Mouse (Mus musculus): ENCODE data around the gene Acan.

Acan gene

DNA sequence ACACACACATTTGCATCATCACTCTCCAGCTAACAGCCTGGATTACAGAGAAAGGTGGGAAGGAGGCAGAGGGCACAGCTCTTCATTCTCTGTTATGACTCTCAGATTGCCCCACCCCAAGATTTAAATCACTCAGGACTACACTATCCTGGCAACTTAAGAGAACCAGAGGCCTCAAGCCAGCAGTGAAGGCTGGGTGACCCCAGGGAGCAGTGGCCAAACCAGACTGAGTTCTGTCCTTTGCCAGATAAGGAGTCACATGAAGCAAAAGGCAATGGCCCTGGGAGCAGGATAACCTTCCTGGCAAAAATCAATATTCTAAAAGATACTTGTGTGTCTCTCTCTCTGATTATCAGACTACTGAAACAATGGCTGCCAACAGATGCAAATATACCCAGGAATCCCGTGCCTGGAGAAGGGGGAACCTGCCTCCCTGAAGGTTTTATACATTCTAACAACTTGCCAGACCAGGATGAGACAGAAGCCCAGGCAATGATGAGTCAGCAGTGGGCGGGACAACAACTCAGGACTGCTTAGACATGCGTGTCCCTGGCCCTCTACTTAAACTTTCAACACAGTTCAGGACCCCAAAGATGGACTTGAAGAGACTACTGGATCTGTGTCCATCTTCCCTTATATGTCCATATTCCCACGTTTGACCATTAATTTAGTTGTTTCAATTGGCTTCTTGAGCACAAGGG, 86.8 kb downstream of the Acan start:
- DNase-seq: no peak

DNA sequence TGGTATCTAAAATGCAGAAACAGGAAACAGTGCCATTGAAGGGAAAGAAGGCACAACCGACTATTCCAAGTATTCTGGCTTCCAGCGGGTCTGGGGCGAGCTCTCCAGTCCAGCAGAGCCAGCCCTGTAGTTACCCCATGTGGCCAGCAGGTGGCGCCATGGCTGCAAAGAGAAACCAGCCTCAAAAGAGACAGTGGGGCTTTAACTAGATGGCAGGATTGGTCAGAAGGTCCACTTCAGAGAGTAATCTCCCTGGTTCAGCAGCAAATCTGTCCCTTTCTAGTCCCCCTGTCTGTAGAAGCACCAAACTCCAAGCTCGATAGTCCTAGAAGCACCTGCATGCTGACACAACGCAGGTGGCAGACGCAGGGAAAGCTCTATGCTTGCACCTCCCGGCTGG, 87.6 kb downstream of the Acan start:
- peak; percentile 82 for DNase-seq

DNA sequence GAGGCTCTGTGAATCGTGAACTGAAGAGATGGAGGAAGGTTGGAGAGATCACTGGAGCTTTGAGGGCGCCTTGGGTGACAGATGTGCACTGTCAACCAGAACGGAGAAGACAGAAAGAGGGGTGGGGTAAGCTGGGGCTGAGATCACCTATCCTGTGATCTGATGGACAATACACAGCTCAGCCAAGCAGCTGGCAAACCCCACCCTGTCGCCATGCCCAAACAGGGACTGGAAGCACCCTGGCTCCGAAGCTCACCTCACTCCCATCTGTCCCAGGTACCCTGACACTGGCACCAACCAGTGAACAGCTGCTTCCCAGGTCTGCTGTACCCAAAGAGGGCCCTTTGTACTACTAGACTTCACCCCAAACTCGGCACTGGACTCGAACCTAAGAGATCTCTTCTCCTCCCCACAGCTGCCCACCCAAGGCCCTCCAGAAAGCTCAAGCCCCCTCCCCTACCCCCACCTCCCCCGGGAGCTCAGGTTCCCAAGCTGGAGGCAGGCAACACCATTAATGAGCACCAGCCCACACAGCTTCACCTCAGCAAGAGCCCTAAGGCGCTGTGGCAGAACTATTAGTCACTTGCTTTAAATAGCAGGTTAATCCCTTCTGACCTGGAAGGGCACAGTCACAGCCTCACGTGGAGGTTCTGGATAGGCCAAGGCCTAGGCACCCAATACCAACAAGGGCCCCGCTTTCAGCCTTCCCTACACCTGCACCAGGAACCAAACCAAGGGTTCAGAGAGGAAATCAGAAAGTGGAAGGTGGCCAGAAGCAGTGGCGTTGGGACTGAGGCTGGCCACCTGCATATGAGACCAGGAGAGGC, 93.9 kb downstream of the Acan start:
- DNase-seq: peak; percentile 28

DNA sequence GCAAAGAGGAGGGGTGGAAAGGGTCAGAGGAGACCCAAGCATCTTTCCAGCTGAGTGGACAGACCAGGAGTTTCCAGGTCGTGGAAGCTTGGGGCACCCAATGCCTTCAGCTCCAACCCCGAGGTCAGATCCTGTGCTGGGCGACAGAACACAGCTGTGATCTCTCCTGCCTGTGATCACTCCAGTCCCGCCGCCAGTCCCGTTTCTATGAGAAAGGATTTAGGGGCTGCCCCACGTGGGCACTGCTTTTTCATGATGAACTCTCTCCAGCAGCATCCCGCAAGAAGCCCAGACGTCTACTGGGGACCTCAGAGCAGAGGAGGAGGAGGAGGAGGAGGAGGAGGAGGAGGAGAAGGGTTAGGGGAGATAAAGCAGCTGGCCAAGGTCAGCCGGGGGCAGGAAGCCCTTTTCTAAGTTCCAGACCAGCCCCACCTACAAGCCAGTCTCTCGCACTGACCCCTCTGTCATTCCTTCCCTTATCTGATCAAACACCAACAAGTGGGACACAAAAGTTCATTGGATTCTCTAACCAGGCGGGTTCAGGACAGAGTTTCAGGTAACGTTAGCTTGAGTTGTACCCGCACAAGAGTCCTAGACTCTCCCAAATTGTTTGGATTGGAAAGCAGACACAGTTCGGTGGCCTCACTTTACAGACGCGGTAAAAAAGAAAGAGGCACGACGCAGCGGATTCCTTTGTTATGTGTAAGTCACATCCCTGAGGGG, 94.8 kb downstream of the Acan start:
- DNase-seq: peak; percentile 29

DNA sequence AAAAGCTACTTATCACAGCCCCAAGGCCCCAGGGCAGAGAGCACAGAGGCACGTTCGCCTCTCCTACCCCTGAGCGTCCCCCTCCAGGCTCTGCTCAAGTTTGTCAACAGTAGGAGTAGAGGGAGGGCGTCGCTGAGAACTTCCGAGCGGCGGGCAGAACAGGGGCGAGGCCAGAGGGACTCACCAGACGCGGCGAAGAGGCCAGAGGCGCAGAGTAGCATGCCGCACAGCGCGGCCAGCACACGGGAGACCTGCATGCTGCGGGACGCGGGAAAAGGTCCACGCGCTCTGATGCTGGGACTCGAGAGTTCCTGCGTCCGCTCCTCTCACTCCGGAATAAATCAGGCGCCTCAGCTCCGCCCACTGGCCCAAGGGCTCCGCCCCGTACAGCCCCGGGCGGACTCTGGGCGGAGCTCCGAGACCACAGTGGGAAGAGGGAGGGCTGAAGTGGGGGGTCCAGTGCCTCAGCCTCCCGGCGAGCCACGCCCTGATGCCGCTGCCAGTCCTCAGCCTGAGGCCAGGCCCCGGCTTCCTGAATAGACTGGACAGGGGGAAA, 95.5 kb downstream of the Acan start, which contains the start of gene Mfge8:
Mfge8 (minus strand) TSS at position 350 of the 556 bp plus-strand sequence.
- DNase-seq: peak; percentile 76

DNA sequence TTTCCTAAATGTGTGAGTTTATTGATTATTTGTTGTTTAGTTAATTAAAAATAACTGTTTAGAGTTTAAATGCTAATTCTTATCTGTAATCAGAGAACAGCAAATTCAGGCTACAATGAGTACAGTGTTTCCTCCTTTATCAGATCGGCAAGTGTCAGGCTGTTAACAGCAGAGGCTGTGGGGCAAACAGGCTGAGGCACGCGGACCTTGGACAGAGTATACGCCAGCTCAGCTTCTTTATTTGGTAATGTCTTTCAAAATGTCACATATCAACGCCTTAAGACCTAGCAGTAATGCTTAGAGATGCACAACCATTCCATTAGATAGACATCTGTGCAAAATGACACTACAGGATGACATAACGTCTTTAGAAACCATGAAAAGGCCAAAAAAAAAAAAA, 96.2 kb downstream of the Acan start:
- no peak for DNase-seq

DNA sequence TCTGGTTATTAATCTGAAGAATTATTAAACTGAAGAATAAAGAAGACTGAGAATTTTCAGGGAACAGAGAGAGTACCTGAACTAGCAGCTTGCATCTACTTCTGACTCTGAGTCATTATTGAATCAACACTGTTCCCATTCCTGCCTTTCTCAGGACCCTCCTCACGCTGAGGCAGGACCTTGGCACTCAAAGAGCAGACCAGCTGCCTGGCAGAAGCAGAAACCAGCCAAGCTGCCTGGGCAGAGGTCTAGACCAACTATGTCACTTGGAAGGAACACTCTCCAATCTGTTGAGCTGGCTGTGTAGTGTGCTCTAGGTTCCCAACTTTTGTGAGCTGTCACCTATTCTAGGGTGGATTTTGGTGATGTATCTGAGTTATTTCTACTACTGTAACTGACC, 106.1 kb downstream of the Acan start:
- DNase-seq: no peak
